Mouse (Mus musculus) frontal cortex, postnatal 10 days (tissue): ENCODE measurements around the gene 1700018B08Rik.
A peak's percentile ranks its signal among the peaks of the same experiment; 100 is the strongest.

ENCODE experiments used
- DNase-seq, 2 experiments: peaks; one replicate each; pipeline ENCODE4 v3.0.0; 2022; ENCODE audit warnings: low spot score in 2 of 2, mixed read lengths in 1 of 2

Gene 1700018B08Rik

DNA sequence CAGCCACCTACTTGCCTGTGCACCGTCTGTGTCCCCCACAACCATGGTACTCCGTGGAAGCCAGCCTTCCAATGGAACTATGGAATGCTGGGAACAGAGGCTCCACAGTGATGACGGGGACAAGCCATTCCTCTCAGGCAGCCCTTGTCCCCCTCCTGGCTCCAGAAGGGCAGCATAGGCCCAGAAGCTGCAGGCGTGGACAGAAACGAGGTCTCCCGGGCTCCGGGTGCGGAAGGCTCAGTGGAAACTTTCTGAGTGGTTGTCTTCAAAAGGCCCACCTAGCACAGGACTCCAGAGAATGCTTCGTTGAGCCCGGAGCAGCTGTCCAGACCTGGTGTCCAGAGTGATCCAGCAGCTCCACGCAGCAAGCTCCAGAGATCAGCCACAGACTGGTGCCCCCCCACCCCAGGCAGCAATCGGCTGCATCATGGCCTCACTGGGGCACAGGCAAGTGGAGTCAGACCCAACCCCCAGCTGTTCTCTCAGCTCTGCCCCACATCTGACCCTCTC, at the start of gene 1700018B08Rik:
1700018B08Rik (minus strand) TSS at position 45 of the 510 bp plus-strand sequence.
- no peak for DNase-seq

DNA sequence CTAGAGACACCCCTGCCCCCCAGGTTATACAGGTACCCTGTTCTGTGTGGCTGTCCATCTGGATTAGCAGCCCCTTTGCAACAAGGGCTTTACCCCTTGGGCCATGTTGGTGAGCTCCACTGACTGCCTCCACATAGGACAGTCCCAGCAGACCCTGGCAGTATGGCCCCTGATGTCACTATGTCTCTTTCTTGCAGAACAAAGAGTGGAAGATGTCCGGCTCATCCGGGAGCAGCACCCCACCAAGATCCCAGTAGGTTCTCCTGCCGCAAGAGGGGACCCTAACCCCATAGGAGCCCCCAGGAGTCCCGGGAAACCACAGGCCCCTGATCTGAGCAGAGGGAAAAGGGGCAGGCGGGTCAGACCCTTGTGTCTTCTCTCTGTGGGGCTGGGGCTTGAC, 49.2 kb upstream of the 1700018B08Rik start:
- no peak for DNase-seq

DNA sequence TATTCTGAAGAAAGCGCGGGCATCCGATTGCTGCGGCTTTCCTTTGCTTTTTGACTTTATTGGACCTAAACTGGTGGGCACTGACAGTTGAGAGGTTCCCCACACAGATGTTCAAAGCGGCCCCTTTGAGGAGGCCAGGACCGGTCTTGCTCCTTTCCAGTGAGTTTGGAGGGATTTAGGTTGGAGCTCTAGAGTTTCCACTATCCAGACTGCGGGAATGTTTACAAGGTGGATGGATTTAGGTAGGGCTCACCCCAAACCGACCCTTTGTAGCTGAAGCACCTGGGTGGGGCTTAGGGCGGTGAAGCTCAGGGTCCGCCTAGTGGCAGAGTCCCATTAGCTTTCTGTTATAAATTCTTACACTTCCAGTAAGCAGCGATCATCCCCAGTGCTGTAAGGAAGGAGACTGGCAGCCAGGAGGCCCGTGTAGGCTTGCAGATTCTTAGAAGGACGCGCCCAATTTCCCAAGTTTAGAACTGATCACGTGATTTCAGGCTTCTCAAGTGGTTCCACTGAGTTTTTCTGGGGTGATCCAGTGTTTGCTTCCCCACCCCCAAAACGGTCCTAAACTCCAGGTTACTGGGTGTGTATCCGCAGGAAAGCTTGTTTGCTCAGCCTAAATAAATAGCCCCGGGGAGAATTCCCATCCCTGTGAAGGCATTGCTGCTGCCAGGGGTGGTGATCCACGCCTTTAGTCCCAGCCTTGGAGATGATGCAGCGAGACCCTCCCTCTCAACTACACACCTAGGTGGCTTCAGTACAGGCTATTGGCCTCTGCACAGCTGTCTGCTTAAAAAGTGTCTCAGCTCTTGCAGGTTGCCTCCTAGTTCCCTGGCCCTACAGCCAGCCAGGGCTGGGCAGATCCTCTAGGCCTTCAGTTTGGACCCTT, 47.3 kb upstream of the 1700018B08Rik start:
- DNase-seq = no peak

DNA sequence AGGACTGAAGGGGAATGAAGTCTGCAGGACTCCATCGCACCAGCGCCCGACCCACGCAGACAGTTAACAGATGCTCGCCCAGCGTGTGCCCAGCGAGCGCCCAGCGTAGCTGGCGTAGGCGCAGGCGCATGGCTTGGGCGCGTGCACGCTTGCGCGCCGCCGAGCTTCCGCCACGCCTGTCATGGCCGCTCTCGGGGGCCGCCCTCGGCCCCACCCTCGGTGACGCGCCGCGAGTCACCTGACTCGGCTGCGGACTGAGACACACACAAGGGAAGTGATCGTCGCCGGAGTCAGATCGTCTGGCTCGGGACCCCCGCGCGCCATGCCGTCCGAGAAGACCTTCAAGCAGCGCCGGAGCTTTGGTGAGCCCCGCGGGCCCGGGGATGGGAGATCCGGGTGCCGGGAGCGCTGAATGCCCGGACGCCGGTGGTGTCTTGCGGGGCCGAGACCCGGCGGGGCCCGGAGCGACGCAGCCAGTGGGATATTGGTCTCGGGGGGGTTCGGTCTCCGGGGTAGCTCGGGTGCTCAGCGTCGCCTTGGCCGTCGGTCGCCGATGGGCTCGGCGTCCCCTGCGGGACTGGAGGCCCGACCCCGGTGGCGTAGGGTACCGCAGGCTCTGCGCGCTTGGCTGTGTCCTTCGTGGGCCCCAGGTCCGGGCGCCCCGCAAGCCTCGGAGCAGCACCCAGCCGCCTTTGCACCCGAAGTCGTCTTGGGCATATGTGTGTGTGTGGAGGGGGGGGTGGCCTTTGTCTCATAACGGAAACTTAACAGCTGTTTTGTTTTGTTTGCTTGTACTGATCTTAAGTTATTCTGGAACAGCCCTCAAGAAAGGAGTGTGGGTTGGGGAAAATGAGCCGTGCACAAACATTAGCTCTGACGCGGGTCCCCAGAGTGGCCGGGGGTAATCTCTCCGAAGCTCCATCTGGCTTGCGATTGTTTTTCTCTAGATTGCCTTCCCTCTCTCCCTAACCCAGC, 46.4 kb upstream of the 1700018B08Rik start, which contains the start of gene Map1lc3b:
Map1lc3b (plus strand) TSS at position 159 of the 975 bp plus-strand sequence.
- peak; percentile 94 to 96 for DNase-seq

DNA sequence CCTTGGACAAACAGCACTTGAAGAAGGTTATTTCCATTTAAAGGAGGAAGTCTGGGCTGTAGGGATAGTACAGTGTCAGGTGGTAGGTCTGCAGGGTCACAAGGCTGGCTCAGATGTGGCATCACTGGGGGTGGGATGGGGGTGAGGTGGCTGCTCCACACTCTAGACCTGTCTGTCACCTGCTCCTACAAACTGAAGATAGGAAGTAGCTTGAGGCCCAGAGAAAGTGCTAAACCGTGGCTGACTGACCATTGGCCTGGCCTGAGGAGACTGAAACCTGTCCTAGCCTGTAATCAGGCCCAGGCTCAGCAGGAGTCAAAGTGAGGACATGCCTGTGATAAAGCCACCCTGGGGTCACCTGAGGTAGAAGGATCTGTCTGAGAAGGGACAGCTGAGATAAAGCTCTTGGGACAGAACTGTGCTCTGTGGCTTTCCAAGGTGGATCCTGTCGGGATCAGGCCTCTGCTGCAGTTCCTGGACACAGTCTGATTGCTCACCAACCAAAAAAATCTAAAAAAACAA, 45.1 kb upstream of the 1700018B08Rik start:
- no peak for DNase-seq

DNA sequence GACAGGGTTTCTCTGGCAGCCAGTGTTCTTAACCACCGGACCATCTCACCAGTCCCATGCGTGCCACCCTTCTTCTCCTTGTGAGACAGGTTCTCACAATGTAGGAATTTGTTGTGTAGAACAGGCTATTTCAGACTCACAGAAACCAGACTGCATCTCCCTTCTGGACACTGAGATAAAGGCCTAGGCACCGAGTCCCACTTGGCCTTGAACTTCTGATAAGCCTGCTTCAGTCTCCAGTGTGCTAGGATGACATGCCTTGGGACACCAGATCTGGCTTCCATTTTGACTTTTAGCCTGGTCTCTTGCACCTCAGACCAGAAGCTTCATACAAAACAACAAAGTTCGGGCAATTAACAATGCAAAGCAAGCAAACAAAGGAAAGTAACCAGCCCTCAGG, 44.6 kb upstream of the 1700018B08Rik start:
- no peak for DNase-seq

DNA sequence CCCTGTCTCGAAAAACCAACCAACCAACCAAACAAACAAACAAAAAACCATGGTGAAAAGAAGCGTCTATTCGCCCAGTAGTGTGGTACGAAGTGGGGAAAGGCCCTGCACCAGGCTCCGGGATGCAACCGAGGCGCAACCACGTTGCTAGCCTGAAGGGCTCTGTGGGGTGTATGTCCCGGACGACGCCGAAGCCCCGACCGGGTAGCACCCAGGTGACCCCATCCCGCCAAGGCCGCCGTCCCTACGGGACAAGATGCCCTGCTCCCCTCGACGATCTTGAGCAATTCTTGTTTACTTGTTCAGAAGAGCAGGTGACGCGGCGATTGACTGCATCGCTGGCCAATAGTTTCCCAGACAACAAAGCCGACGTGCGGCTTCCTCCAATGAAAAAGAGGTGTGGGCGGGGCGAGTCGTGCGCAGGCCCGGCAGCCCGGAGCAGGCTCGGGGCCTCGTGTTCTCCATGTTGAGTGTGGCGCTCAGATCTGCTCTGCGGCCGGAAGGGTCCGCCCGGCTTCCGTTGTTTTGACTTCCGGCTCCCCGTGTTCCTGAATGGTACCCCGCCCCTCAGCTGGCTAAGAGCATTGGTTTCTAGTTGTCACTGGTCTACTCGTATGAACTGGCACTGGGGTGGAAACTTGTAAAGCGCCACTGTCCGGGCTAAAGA, 41.2 kb upstream of the 1700018B08Rik start:
- peak; percentile 99 for DNase-seq

DNA sequence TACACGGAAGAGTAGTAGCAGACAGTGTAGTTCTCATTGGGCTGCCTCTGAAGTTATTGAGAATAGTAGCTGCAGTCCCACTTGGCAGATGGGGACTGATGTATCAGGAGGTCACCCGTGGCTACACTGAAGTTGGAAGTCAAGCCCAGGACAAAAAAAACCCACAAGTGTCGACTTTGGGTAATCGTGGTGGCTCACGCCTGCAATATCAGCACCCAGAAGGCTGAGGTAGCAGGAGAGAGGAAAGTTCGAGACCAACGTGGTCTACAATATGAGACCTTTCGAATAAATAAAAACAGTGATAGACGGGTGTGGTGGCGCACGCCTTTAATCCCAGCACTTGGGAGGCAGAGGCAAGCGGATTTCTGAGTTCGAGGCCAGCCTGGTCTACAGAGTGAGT, 40.6 kb upstream of the 1700018B08Rik start:
- no peak for DNase-seq

DNA sequence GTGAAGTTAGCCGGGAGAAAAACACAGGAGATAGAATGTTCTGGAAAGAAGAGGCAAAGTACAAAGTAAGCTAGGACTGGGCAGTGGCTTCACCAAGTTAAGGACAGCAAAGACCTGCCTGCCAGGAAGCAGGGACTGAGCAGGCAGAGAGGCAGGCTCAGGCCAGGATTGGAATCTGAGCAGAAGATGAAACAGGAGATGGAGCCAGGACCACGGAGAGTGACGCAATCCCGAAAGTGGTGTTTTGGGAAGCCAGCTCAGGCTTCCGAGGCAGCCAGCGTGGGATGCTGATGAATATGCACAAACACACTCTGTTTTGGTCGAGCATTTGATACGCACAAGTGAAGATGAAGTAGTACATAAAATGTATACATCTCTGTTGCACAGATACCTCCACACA, 39.5 kb upstream of the 1700018B08Rik start:
- no peak for DNase-seq

DNA sequence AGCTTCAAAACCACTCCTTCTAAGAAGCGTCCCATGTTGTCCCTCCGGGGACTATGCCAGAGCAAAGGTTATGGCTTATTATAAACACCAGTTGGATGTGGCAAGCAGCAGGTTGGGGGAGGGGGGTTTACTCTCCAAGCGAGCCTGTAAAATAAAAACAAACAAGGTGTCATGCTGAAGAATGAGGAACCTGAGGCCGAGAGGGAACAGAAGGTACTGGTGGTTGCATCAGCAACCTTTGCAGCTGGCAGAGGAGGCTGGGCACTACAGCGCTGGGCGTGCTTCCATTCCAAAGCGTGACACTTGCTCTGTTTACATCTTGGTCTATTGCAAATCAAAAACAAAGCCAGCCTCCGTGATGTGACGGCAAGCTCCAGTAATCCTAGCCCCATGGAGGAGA, 36.3 kb upstream of the 1700018B08Rik start:
- no peak for DNase-seq

DNA sequence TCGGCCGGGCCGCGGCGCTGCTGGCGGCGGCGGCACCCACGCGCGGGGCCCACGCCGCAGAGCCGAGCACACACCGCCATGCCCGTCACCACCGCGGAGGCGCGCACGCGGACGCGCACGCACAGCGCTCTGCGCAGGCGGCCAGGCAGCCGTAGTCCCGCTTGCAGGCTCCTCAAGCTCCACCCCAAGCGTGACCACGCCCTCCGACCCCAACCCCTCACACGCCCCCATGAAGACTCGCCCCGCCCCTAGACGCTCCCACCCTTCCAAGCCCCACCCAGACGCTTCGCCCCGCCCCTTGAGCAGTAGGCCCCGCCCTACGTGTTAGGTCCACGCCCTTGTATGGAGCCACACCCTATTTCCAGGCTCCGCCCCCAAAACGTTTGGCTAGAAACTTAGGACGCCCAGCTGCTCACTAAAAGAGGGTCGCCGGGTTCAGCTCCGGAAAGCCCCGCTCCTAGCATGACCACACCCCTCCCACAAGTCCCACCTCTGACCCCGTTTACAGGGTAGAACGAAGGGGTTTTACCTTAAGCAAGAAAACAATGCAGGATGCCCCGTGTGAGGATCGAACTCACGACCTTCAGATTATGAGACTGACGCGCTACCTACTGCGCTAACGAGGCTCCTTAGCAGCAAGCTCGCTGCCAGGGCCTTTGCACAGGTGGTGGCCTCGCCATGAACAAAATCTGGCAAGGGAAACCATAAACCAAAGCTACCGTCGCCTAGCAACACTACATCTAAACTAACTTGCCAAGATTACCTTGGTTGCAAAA, 34.7 kb upstream of the 1700018B08Rik start, which contains the start of gene Fbxo31:
Fbxo31 (minus strand) TSS at position 131 of the 776 bp plus-strand sequence.
- peak; percentile 86 to 90 for DNase-seq

DNA sequence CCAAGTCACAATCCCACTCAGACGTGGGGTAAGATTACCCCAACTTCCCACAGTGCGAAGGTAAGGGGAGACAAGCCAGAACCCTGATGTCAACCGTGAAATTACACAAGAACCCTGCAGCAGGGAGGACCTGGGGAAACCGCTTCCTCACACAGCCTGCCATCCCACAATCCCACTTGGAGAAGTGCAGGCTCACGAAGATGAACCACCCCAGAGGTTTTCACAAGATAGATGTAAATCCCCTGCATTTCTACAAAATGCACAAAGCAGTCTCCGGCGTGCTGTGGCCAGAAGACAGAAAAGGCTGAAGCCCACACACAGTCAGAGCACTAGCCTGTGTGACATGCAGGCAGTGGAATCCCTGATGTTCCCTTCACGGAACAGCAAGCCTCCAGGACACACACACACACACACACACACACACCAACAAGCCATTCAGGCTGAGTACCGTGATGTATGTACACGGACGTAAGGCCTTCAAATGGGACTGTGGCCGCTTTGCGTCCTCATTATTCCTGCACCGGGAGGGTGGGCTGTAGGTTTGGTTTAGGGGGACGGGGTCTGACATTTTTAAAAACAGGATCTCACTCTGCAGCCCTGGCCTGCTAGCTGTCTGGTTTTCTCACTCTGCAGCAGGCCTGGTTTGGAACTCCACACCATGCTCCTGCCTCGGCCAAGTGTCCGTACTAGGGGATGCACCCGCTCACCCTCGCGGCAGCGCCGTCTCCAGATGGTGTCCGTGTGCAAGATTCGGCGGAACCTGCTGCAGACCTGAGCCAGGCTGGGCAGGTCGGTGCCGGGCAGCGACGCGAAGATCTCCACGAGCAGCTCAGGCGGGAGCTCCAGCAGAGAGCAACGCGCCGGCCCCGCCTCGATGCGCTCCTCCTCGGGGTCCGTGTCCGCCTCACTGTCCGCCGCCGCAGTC, 33.9 kb upstream of the 1700018B08Rik start:
- DNase-seq = no peak

DNA sequence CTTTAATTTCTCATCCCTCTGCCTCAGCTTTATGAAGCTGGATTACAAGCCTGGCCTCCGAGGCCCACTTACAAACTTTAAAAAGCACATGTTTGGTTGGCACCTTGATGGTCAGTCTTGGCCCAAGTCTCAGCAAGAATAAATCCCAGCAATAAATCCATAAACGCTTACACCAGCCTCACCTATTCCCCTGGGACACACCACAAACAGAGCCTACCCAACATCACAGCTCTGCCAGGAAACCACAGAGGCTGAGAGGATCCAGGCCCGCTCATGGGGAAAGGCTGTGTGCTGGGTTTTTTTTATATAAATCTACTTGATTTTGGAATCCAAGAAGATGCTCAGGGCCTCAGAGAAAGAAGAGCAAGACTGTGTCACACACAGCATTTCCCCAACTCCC, 31.5 kb upstream of the 1700018B08Rik start:
- DNase-seq = no peak

DNA sequence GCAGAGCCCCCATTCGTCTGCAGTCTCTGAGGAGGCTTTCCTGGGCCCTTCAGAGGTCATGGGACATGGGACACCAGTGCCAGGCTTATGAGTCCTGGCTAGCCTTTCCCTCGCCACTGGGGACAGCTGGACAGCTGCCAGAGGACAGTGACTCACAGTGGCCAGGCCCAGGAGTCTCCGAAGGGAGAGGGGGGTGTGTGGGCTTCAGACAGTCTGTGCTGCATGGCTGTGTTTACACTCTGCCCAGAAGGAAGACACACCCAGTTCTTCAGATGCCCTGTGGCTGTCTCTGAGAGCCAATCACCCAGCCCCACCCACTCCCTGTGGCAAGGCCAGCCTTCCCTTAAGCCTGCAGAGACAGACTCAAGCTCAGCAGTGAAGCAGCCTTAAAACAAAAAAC, 29.2 kb upstream of the 1700018B08Rik start:
- DNase-seq = no peak

DNA sequence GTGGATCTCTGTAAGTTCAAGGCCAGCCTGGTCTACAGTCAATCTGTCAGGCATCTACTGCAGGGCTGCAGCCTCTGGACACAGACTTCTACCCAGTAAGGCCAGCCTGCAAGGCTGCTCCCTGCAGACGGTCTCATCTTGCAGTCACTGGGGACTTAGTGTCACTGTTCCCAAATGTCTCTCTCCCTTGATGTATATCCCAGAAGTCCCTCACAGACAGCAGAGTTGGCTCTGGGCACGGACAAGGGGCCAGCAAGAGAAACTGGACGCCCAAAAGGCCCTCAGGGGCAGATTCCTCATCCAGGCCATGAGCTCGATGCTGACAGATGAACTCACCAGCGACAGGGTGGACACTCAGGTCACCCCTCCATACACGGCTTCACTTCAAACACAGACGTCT, 28.0 kb upstream of the 1700018B08Rik start:
- no peak for DNase-seq

DNA sequence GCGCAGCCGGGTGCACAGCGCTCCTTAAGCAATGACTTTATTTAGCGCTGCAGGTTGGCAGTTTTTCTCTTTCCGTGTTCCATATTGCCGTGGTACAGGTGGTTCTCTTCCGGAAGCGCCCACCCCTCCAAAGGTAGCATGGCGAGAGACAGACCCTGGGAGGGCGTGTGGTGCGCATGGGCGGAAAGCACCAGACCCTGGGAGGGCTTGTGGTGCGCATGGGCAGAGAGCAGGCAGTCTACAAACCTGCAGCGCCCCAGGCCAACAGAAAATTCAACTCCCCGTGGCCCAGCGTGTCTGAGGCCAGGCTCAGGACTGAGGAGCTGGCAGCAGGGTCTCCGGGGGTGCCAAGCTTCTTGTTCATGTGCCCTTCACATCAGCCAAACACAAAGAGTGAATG, 26.7 kb upstream of the 1700018B08Rik start:
- no peak for DNase-seq

DNA sequence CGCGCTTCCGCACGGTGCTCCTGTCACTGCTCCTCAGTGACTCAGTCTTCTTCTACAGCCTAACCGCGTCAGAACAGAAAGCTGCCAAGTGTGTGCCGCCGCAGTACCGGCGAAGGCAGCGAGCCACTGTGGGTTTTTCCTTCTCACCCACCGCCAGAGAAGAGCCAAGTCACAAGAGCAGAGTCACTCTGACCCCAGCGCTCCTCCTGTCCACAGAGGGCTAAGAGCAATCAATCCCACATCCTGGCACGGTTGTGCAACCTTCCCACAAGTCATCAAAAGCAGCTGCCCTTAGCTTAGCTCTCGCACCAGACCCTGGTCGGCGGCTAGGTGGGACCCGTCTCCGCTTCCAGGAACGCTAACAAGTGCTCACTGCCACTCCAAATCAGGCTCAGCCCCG, 26.2 kb upstream of the 1700018B08Rik start:
- no peak for DNase-seq

DNA sequence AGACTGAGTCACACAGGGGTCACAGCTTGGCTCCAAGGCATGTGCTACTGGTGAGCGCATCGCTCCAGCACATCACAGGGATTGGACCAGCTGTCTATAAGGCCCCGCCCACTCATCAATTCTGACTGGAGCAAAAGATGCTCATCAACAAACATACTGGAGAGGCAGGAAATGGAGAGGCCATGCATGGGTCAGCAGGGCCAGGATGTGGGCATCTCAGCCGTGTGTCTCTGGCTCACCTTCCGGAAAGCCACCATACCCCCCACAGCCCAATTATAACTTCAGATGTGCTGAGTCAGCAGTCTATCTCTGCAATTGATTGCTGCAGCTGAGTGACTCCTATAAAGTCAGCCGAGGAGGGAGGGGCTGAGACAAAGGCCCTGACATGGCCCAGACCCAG, 24.2 kb upstream of the 1700018B08Rik start:
- no peak for DNase-seq

DNA sequence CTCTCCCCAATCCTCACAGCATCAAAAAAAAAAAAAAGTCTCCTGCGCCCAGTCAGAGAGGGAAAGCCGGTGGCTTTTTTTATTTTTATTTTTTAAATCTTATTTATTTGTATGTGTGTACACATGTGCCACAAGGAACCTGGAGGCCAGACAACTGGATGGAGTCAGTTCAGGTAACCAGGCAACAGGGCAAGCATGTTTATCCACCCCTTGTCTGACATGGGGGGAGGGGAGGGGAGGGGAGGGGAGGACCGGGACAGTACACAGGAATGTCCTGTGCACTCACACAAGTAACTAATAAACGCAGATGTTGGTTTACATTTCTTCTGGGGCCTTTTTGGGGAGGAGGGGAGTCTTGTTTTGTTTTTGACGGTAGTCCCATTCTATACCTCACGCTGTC, 19.6 kb upstream of the 1700018B08Rik start:
- no peak for DNase-seq
